Mouse (Mus musculus) right cerebral cortex, postnatal 36 days (tissue): ENCODE data around the gene Cfap97d1.

Experiments
- DNase-seq, 2 experiments: peaks; one replicate each; pipeline ENCODE4 v3.0.0; 2022; ENCODE audit warnings: low spot score in 2 of 2, mixed read lengths in 1 of 2

Gene Cfap97d1

GRCm38 (mm10) chr11:101984054-101985025 is at the start of gene Cfap97d1:
Gene Cfap97d1 (plus strand): TSS chr11:101984279.
- DNase-seq, result peak; percentile 91 to 96

DNA sequence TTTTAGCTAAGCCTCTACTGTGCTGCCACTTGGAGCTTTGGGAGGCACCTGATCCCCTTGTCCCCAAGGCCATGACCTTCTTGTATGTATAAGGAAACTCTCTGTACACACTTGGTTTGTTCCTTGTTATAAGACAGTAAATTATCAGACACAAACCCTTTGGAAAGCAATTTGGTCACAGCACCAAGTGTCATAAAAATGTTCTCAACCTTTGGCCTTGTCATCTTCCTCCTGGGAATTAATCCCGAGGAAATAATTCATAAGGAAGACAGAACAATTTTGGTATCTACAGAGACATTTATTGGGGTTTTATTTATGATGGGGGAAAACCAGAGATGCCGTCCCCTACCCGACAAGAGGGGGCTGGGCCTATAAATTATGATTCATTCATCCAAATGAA is 48.3 kb upstream of the Cfap97d1 start:
- no peak for DNase-seq

DNA sequence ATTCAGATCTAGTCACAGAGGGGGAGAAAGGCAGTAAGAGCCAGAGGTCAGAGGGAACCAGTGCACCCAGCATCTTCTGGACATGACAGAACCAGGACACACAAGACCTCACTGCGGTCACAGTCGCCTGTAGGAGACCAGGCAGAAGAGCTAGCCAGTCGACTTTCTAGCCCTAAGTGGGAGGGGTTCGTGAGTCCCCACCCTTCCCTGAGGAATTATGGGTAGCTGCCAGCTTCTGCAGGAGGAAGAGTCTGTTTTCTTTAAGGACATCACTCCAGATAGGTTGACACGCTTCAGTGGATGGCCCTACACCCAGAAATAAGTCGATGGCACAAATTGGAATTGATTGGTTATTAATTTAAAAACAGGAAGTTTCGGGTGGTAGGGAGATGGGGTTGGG is 47.7 kb upstream of the Cfap97d1 start:
- no peak for DNase-seq

DNA sequence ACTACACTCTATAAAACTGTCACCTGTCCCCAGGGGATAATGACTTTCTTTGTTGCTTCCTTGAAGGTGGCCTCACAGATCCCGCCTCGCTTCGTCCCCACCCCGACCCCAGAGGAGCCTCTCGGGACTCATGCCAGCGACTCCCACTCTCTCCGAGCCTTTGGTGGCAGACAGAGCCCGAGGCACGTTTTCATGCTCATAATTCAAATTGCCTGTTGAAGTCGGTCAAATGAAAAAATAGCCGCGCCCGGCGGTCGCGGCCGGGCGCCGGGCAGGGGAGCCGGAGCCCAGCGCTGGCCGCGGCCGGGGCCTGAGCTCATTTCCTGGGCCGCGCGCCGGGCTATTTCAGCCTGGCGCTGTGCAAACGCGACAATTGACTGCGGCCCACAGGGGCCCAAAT is 47.0 kb upstream of the Cfap97d1 start:
- DNase-seq, result no peak

GRCm38 (mm10) chr11:101943055-101943454 is 41.0 kb upstream of the Cfap97d1 start:
- no peak for DNase-seq

DNA sequence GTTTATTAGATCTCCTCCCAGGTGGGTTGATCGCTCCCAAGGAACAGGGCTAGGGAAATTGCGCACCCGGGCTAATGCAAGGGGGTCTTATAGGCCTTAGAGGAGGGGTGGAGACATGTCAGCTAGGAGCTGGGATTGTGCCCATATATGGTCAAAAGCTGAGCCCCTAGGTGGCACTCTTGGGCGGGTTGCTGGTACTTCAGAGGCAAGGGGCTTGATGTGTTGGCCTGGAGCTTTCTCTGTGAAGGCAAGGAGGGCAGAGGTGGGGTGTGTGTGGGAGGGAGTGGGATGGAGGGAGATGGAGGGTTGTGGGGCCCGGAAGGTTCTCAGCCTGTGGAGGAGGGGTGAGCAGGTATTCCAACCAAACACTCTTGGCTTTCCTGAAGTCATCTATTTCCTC is 37.6 kb upstream of the Cfap97d1 start:
- no peak for DNase-seq

GRCm38 (mm10) chr11:101950021-101950420 is 34.1 kb upstream of the Cfap97d1 start:
- DNase-seq, result no peak

- no peak for DNase-seq
Measured at GRCm38 (mm10) chr11:101952541-101953341, 31.3 kb upstream of the Cfap97d1 start.

DNA sequence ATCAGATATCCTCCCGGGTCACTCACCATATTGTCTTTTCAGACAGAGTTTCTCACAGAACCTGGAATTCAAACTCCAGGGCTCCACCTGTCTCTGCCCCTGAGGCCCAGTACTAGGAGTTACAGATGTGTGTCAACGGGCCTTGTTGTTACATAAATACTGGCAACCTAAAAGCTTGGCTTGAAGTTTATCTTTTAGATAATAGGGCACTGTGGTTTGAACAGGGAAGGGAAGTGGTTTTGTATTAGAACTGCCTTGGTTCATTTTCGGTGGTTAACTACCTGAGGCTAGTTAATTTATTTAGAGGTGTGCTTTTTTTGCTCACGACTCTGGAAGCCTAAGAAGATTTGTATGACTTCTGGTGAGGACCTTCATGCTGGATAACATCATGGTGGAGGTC is 30.6 kb upstream of the Cfap97d1 start:
- no peak for DNase-seq

DNA sequence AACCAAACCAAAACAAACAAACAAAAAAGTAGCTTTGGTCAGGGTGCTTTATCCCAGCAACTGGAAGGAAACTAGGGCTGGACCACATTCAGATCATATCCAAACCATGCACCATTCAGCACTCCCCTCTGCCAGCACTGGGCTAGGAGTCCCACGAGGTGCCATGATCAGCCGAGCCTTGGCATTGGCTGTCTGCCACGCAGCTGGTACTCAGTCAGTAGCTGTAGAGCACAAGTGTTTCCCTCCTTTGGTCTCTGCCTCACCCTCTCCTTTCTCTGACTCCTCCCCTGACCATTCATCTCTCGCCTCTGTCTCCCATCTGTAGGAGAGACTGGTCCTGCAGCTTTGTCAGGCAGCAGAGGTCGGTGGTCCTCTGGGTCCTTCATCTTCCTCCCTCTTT is 26.6 kb upstream of the Cfap97d1 start:
- DNase-seq, result no peak

DNA sequence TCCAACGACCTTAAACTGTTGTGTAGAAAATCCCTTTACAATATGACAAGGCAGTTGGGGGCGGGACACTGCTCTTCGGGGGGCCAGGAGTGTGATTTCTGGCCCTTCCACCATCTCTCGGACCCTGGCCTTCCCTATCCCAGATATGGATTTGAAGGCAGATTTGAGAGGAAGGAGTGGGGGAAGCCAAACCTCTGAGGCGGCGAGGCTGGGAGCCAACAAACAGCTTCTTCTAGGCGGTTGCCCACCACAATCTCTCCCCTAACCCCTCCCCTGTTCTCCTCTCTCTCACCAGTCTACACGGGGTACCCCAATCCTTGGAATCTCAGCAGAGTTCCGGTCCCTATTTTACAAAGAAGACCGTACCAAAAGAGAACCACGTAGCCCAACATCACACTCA is 21.0 kb upstream of the Cfap97d1 start:
- DNase-seq, result no peak

GRCm38 (mm10) chr11:101963473-101964291 is 20.4 kb upstream of the Cfap97d1 start:
- no peak for DNase-seq

DNA sequence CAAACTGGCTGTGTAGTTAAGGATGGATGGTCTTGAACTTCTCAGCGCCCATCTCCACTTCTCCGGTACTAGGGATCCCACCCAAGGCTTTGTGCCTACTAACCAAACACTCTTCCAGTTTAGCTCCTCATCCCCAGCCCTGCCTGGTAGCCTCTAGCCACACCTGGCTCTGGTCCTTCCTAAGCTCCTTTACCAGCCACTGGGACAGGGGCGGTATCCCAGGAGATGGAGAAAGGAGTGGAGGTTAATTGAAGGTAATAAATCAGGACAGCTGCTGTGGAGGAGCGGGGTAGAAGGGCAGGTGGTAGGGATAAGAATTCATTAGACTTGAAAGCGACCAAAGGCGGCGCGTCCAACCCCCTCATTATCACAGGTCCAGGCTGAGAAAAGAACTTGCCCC is 19.4 kb upstream of the Cfap97d1 start:
- no peak for DNase-seq

GRCm38 (mm10) chr11:101965553-101965952 is 18.5 kb upstream of the Cfap97d1 start:
- no peak for DNase-seq

GRCm38 (mm10) chr11:101966965-101967614 is 17.0 kb upstream of the Cfap97d1 start, which contains the start of gene Sost:
Gene Sost (minus strand): TSS chr11:101967015.
- DNase-seq, result no peak

DNA sequence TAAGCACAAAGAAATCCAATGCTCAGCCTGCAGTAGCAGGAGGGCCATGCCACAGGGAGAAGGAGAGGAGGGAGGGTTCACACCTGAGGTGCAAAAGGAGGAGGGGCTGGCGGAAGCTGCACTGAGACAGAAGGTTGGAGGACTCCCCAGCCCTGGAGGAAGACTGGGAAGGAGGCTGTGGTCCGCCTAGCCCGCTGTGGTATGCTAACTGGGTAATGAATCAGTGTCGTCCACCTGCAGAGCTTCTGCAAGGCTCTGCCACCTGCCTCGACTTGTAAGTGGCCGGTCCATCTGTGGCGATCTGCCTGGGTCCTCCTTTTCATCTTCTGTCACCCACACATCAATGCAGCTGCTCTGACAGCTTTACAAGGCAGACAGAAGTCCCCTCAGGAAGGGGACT is 15.8 kb upstream of the Cfap97d1 start:
- no peak for DNase-seq

DNA sequence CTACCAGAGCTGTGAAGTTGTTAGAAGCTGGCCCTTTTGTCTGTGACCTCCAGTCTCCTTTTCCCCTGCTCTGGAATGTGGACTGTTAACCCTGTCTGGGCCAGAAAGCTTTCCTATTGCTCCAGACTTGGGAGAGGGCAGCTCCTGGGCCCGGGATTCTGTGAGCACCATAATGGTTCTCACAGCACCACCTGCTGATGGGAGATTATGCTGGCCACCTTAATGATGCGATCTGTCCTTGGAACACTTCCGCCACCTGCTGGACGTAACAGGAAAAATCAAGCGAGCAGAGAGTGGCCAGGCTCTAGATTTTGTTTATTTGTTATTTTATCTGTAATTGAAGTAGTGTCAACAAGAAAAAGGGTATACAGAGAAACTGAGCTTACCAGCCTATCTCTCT is 15.3 kb upstream of the Cfap97d1 start:
- peak; percentile 67 for DNase-seq

- no peak for DNase-seq
Measured at GRCm38 (mm10) chr11:101969835-101970234, 14.2 kb upstream of the Cfap97d1 start.

- DNase-seq, result no peak
Measured at GRCm38 (mm10) chr11:101971410-101971809, 12.7 kb upstream of the Cfap97d1 start.

DNA sequence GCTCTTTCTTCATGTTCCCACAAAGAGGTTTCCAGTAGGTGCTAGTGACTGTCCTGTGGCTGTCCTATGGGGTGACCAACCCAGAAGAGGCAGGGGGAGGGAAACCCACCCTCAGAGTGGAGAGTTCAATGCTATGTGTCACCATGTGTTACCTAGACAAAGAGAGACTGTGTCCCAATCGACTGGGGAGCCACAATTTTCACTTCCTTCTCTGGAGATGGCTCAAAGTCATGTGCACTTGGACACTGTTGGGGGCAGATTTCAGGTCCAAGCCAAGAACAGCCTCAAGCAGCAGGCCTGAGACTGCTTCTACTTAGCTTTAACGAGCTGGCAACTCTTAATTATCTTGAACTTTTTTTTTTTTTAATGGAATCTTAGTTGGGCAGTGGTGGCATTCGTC is 12.0 kb upstream of the Cfap97d1 start:
- DNase-seq, result no peak

DNA sequence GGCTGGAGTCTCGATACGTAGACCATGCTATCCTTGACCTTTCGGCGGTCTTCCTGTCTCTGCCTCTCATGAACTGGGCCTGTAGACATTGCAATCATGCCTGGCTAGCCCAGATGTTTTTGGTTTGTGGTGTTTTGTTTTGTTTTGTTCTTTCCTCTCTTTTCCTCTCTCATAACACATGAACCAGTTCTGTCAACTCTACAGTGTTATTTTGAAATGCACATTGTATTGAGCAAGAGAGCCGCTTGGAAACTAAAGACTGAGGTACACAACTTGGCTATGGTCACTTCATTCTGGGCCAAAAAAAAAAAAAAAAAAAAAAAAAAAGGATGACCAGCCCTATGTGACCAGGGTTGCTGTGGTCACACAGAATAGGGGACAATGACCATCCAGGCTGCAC is 11.4 kb upstream of the Cfap97d1 start:
- DNase-seq, result no peak
